Mouse (Mus musculus) limb, embryonic 15.5 days (tissue): ENCODE results near the gene Lrrc42. TPM values are rescaled to one million over a fixed set of nuclear protein-coding genes. Genes with fewer than 3 reads are reported as not detected.

Experiments
- polyA plus RNA-seq: library from polyadenylated mRNA; unstranded; fragments of >200 nt; fragmentation: Nextera tagmentation; extraction: Ambion mirVana; gene quantifications from 2 replicates; pipeline ENCODE4 v1.2.1, GENCODE M21; 2015

Lrrc42 gene
- polyA plus RNA-seq, 1 experiment from 2014 or later, result 77.7 TPM

Other genes starting within 250 kb of the Lrrc42 start
- gene Mrpl37, start 186.7 kb downstream of the Lrrc42 start, polyA plus RNA-seq, result 87.8 and 88.3 TPM in 2 replicates
- gene Cyb5rl, start 186.5 kb downstream of the Lrrc42 start, polyA plus RNA-seq, result 8.0 and 8.4 TPM in 2 replicates
- gene Cdcp2, start 156.6 kb downstream of the Lrrc42 start, polyA plus RNA-seq, result not detected in 2 replicates
- gene Tmem59, start 75.1 kb downstream of the Lrrc42 start, polyA plus RNA-seq, result 541 and 572 TPM in 2 replicates
- gene Tceanc2, start 74.4 kb downstream of the Lrrc42 start, polyA plus RNA-seq, result 28.4 and 53.4 TPM in 2 replicates
- not detected in 2 replicates for gene Ldlrad1, start 44.4 kb downstream of the Lrrc42 start, polyA plus RNA-seq
- gene Hspb11, start 61 bp upstream of the Lrrc42 start, polyA plus RNA-seq, result 36.1 and 40.2 TPM in 2 replicates
- gene Dio1, start 53.6 kb upstream of the Lrrc42 start, polyA plus RNA-seq, result 0.20 and 0.31 TPM in 2 replicates
- gene Yipf1, start 60.8 kb upstream of the Lrrc42 start, polyA plus RNA-seq, result 55.6 and 57.7 TPM in 2 replicates
- 27.1 and 28.3 TPM in 2 replicates for gene Ndc1, start 114.3 kb upstream of the Lrrc42 start, polyA plus RNA-seq
- gene Glis1, start 181.1 kb upstream of the Lrrc42 start, polyA plus RNA-seq, result 11.2 and 12.0 TPM in 2 replicates